Mouse (Mus musculus): ENCODE measurements around the gene Srsf1. TPM values are rescaled to one million over a fixed set of nuclear protein-coding genes. Genes with fewer than 3 reads are reported as not detected.

The Srsf1 gene
- 413 and 417 TPM in 2 replicates for polyA plus RNA-seq (2016; fragmentation: Nextera tagmentation; extraction: Ambion mirVana)

DNA sequence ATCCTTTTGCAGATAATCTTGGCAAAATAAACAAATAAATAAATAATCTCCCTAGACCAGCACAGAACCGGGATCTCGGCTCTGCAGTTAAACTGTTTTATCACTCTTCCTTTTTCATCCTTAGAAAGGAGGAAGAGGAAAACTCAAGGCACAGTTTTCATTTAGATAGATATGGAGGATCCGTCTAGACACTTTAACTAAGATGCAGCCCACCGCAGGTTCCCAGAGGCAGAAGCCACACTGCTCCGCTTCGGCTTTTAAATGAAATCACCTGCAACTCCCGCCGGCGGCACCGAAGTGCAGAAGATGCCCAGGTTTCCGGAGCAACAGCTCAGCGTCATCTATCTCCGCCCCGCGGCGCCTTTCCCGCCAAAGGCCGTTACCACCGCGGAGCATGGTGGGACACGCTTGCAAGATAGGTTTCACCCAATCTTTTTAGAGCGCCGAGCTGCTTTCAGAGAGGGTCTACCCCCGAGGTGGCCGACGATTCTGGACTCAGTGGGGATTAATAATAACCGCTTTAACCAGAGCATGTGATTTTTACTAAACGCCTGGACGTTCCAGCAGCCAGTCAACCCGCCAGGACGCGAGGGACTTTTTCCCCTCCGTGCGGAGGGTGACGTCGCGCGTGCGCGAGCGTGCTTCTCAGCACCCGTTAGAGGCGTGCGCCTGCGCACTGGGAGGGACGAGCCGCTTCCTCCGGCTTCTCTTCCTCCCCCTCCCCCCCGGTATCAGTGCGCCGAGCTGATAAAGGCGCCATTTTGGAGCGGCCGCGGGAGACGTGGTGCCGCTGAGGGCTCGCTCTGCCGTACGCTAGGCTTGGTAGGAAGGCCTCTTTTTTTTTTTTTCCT, at the start of gene Srsf1:
Gene Srsf1 (plus strand): TSS at position 430 of the 851 bp plus-strand sequence.
- H3K9me3 ChIP-seq (replicated peaks): no peaks in the 10 kb centered on the region
- H3K27ac ChIP-seq (replicated peaks): peak within 1 kb of the TSS; percentile 100
- H3K27me3 ChIP-seq (ENCODE audit: low read depth, poor library complexity, severe bottlenecking): no peaks in the 10 kb centered on the region
- H3K4me1 ChIP-seq: peaks cover 44% of the 10 kb centered on the region
- peaks cover 49% of the 10 kb centered on the region for H3K36me3 ChIP-seq
- H3K4me3 ChIP-seq: peak within 1 kb of the TSS; percentile 94
- DNase-seq (ENCODE audit: low spot score): peak; percentile 99
- under 1% methylated on average over 60 of the region's 60 CpGs for WGBS

DNA sequence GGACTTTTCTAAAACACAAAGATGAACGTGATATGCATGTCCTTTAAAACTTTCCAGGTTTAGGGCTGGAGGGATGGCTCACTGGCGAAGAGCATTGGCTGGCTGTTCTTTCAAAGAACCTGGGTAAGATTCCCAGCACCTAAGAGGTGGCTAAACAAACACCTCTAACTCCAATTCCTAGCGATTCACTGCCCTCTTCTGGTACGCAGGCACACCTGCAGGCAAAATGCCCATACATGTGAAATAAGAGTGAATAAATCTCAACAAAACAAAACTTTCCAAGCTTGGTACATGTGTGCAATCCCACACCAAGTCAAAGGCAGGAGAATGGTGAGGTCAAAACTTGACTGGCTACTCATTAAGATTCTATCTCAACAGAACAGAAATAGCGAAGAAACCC, 47.4 kb upstream of the Srsf1 start:
- Histone ChIP-seq H3K4me1 (no peaks in the 10 kb centered on the region), H3K27me3 (ENCODE audit: low read depth, poor library complexity, severe bottlenecking) (no peaks in the 10 kb centered on the region), H3K9me3 (replicated peaks) (peaks cover 6% of the 10 kb centered on the region; the same call in 1 of the 2 replicates), H3K27ac (replicated peaks) (no peak overlapping the region), H3K4me3 (no peak overlapping the region), H3K36me3 (peaks cover 24% of the 10 kb centered on the region)
- 88% methylated on average over 5 of the region's 5 CpGs for WGBS
- no peak for DNase-seq (ENCODE audit: low spot score)

DNA sequence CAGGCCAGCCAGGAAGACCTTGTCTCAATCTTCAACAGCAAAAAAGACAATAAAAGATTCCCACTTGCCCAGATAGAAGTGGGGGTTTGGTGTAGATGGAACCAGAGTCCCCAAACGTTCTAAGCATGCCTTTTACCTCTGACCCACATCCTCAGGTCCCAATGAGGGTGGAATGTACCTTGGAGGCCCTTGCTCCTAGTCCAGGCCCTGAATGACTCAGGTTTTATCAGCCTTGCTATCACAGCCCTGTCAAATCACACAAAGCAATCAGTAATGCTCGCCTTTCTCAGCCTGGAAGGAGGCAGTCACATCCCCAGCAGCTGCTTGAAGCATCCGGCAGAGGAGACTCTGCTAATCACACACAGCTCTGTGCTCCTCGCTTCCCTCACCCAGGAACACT, 44.4 kb upstream of the Srsf1 start:
- H3K4me3 ChIP-seq: no peak overlapping the region
- peaks cover 24% of the 10 kb centered on the region for H3K36me3 ChIP-seq
- H3K4me1 ChIP-seq: no peaks in the 10 kb centered on the region
- peaks cover 6% of the 10 kb centered on the region; the same call in 1 of the 2 replicates for H3K9me3 ChIP-seq (replicated peaks)
- H3K27ac ChIP-seq (replicated peaks): no peak overlapping the region
- 77% methylated on average over 4 of the region's 4 CpGs for WGBS
- DNase-seq (ENCODE audit: low spot score): no peak
- no peaks in the 10 kb centered on the region for H3K27me3 ChIP-seq (ENCODE audit: low read depth, poor library complexity, severe bottlenecking)

DNA sequence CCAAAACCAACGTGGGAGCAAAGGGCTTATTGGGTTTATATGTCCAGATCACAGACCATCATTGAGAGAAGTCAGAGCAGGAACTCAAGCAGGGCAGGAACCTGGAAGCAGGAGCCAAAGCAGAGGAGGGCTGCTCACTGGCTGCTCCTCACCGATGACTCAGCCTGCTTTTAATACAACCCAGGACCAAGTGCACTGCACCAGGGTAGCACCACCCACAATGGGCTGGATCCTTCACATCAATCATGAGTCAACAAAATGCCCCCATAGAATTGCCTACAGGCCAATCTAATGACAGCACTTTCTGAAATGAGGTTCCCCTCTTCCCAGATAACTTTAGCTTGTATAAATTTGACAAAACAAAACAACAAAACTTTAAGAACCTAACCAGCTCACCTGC, 43.0 kb upstream of the Srsf1 start:
- Histone ChIP-seq H3K27me3 (ENCODE audit: low read depth, poor library complexity, severe bottlenecking) (no peaks in the 10 kb centered on the region), H3K9me3 (replicated peaks) (peaks cover 6% of the 10 kb centered on the region; the same call in 1 of the 2 replicates)

DNA sequence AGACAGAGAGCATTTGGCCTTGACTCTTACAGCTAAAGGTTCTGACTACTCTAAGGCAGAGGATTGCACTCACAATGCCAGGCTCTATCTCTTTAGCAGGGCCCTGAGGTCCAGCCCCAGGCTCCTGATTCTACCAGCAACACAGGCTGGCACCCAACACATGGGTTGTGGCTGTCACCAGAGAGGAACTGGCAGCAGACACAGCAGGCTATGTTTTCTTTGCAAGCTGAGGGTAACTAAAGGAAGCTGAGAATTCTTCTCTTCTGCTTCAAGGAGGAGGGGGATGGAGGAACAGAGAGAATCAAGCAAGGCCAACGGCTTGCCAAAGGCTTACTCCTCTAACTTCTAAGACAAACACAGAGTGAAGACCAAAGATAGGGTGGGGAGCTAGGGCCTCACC, 38.5 kb upstream of the Srsf1 start:
- H3K4me1 ChIP-seq: peaks cover 15% of the 10 kb centered on the region
- no peaks in the 10 kb centered on the region for H3K36me3 ChIP-seq
- 74% methylated on average over 1 of the region's 1 CpGs for WGBS

More for the DNA sequence above, 43.0 kb upstream of the Srsf1 start:
- Histone ChIP-seq H3K27ac (replicated peaks) (no peak overlapping the region), H3K36me3 (peaks cover 20% of the 10 kb centered on the region), H3K4me3 (no peak overlapping the region), H3K4me1 (no peaks in the 10 kb centered on the region)
- no peak for DNase-seq (ENCODE audit: low spot score)
- 77% methylated on average over 2 of the region's 2 CpGs for WGBS

DNA sequence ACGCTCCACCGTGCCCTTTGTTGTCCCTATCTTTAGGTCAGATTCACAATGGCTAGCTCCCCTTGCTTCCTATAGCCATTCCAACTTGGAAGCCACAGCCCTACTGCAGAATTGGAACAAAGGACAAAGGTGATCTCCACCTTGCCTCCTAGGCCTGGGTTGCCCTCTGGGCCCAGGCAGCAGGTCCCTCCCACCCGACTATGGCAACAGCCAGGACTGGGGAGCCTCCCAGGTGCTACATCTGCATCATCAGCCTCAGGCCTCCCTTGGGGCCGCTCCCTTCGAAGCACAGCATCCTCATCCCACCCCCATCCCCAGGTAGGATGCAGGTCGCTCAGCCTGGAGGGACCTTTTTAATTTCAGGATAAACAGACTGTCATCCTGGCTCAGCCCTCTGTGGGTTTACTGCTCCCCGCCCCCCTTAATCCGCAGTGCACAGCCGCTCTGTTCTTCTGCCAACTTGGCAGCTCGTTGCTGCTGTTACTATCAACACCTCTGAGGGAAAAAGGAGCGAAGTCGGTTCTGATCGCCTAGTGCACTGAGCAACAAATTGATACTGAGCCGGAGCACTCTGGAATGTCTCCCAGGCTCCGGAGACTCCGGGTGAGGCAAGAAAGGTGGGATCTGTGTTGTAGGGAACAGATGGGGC, 37.5 kb upstream of the Srsf1 start:
- Histone ChIP-seq H3K4me1 (peaks cover 15% of the 10 kb centered on the region), H3K27me3 (ENCODE audit: low read depth, poor library complexity, severe bottlenecking) (peaks cover 3% of the 10 kb centered on the region; the same call in 1 of the 2 replicates), H3K9me3 (replicated peaks) (no peaks in the 10 kb centered on the region), H3K4me3 (peak overlapping the region; percentile 21; the same call in 1 of the 2 replicates), H3K36me3 (no peaks in the 10 kb centered on the region), H3K27ac (replicated peaks) (peak overlapping the region; percentile 64; the same call in 1 of the 2 replicates)
- whole genome bisulfite sequencing: 23% methylated on average over 16 of the region's 16 CpGs
- no peak for DNase-seq (ENCODE audit: low spot score)

More for the DNA sequence above, 38.5 kb upstream of the Srsf1 start:
- Histone ChIP-seq H3K27me3 (ENCODE audit: low read depth, poor library complexity, severe bottlenecking) (peaks cover 3% of the 10 kb centered on the region; the same call in 1 of the 2 replicates), H3K27ac (replicated peaks) (no peak overlapping the region), H3K4me3 (no peak overlapping the region), H3K9me3 (replicated peaks) (no peaks in the 10 kb centered on the region)
- no peak for DNase-seq (ENCODE audit: low spot score)

DNA sequence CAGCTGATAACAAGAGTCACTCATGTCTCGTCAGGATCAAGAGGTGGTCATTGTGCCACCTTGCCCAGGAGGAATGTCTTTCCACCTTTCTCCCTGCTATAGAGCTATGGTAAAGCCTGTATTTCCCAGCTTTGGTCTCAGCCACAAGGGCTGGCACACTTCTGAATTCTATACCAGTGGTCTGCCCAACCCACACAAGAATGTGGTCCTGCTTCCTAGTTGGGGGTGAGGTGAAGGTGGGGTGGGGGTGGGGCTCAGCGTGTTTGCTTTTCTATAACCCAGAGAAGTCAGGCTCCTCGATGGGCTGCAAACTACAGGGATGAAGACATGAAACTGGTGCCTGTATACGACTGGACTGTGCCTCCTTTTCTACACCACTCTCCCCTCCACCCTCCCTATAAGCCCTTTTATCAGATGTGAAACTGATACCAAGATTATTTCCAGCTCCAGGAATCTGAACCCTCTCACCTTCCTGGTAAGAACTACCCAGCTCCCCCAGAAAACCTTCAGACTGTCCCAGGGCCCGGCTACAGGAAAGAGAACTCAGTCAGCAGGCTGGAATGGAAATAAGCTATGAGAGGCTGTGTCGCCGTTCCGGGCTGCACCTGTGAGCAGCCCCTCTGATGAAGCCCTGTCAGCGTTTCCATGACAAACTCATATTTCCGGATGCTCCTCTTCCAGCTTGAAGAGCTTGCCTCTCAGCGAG, 35.8 kb upstream of the Srsf1 start:
- H3K4me1 ChIP-seq: peaks cover 15% of the 10 kb centered on the region
- DNase-seq (ENCODE audit: low spot score): no peak
- no peaks in the 10 kb centered on the region for H3K36me3 ChIP-seq
- H3K27ac ChIP-seq (replicated peaks): no peak overlapping the region
- peaks cover 3% of the 10 kb centered on the region; the same call in 1 of the 2 replicates for H3K27me3 ChIP-seq (ENCODE audit: low read depth, poor library complexity, severe bottlenecking)
- H3K9me3 ChIP-seq (replicated peaks): no peaks in the 10 kb centered on the region
- no peak overlapping the region for H3K4me3 ChIP-seq
- WGBS: 84% methylated on average over 11 of the region's 11 CpGs

DNA sequence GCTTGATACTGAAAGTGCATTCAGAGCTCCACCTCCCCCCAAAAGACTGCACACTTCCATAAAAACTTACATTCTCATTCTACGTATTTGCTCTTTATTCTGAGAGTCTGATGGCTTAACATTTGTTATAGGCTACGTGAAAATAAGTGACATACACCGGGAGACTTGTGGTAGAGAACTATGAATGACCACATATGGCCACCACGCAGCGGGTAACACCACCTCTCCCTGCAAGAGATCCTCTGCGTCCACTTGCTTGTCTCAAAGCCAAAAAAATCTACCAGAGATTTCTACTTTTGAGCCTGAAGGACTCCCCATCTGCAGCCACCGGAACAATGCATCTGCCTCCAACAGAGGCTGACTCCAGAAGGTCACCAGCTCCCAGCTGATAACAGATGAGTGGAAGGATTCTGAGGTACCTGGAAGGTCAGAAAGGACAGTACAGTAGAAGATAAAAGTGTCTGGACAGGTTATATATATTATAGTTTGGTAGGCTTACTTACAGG, 35.2 kb upstream of the Srsf1 start:
- no peak for DNase-seq (ENCODE audit: low spot score)
- WGBS: 93% methylated on average over 7 of the region's 7 CpGs
- H3K27me3 ChIP-seq (ENCODE audit: low read depth, poor library complexity, severe bottlenecking): peaks cover 3% of the 10 kb centered on the region; the same call in 1 of the 2 replicates
- no peaks in the 10 kb centered on the region for H3K36me3 ChIP-seq
- no peak overlapping the region for H3K4me3 ChIP-seq
- peaks cover 15% of the 10 kb centered on the region for H3K4me1 ChIP-seq
- H3K9me3 ChIP-seq (replicated peaks): no peaks in the 10 kb centered on the region
- no peak overlapping the region for H3K27ac ChIP-seq (replicated peaks)

DNA sequence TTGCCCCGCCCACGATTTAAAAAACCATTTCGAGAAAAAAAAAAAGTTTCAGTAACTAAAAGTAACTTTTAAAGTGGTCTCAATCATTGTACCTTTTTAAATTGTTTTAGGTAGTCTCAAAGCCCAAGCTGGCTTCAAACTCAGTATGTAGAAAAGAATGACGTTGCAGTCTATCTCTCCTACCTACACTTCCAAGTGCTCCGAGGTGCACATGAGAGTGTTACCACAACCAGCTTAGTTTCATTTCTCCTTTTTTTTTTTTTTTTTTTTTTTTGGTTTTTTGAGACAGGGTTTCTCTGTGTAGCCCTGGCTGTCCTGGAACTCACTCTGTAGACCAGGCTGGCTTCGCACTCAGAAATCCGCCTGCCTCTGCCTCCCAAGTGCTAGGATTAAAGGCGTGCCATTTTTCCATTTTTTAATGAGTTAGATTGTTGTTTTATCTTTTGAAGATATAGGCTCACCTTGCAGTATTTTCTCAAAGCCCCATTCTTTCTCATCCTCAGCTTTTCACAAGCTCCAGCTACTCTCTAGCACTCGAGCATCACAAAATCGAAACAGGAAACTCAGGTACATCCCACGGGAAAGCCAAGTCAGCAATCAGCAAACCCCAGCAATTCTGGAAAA, 34.4 kb upstream of the Srsf1 start:
- H3K4me3 ChIP-seq: no peak overlapping the region
- WGBS: 93% methylated on average over 11 of the region's 11 CpGs
- H3K9me3 ChIP-seq (replicated peaks): no peaks in the 10 kb centered on the region
- H3K27me3 ChIP-seq (ENCODE audit: low read depth, poor library complexity, severe bottlenecking): peaks cover 3% of the 10 kb centered on the region; the same call in 1 of the 2 replicates
- DNase-seq (ENCODE audit: low spot score): no peak
- no peak overlapping the region for H3K27ac ChIP-seq (replicated peaks)
- peaks cover 15% of the 10 kb centered on the region for H3K4me1 ChIP-seq
- no peaks in the 10 kb centered on the region for H3K36me3 ChIP-seq

DNA sequence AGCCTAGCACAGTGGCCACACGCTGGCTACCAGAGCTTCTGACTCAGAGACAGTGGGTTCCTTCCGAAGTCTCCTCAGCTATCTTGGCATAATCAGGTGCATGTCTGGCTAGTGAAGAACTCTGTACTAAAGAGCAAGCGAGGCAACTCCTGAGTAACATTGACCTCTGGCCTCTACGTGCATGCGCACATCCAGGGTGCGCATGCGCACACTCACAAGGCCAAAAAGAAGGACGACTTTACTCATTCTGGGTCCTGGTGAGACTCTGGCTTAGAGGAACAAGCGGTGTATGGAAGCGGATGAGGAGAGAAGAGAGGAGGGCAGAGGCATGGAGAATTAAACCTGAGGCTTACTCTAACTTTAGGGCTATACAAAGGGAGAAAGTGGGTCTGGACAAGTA, 33.5 kb upstream of the Srsf1 start:
- WGBS: 92% methylated on average over 10 of the region's 10 CpGs
- Histone ChIP-seq H3K27ac (replicated peaks) (no peak overlapping the region), H3K4me1 (peaks cover 15% of the 10 kb centered on the region), H3K36me3 (no peaks in the 10 kb centered on the region), H3K4me3 (no peak overlapping the region), H3K9me3 (replicated peaks) (no peaks in the 10 kb centered on the region), H3K27me3 (ENCODE audit: low read depth, poor library complexity, severe bottlenecking) (peaks cover 3% of the 10 kb centered on the region; the same call in 1 of the 2 replicates)
- no peak for DNase-seq (ENCODE audit: low spot score)

DNA sequence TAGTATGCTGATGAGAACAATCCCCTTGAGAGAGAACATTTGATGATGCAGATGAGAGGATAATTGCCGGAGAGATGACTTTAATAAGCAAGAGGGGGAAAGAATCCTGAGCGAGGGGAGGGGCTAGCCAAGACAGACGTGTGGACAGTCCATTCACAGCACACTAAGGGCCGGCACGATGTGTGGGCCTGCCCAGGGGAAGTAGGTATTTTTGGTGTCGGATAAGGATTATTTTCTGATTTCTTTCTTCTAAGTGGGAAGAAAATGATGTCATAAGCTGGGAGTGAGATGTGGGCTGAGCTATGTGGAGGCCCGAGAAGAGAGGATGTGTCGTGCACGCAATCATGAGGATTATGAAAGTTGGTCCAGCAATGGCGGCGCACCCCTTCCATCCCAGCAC, 32.0 kb upstream of the Srsf1 start:
- H3K9me3 ChIP-seq (replicated peaks): no peaks in the 10 kb centered on the region
- H3K4me3 ChIP-seq: no peak overlapping the region
- no peaks in the 10 kb centered on the region for H3K36me3 ChIP-seq
- H3K27ac ChIP-seq (replicated peaks): no peak overlapping the region
- no peaks in the 10 kb centered on the region for H3K27me3 ChIP-seq (ENCODE audit: low read depth, poor library complexity, severe bottlenecking)
- H3K4me1 ChIP-seq: peaks cover 6% of the 10 kb centered on the region
- DNase-seq (ENCODE audit: low spot score): no peak
- 92% methylated on average over 11 of the region's 11 CpGs for WGBS

DNA sequence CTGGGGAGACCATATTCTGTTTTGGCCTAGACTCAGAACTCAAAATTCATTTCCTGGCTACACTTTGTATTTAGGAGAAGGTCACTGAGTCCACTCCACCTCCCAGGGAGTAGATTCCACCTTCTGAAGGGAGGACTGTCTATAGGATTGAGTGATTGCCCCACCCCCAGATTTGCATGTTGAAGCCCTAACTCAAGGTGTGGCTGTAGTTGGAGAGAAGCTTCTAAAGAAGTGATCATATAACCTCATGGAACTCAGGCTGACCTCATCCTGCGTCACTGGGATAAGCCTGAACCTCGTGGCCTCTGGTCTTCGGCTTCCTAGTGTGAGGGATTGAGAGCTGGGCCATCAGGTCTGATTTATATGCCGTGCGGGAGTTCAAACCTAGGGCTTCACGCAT, 31.4 kb upstream of the Srsf1 start:
- DNase-seq (ENCODE audit: low spot score): no peak
- H3K9me3 ChIP-seq (replicated peaks): no peaks in the 10 kb centered on the region
- no peaks in the 10 kb centered on the region for H3K36me3 ChIP-seq
- 86% methylated on average over 6 of the region's 6 CpGs for WGBS
- no peaks in the 10 kb centered on the region for H3K27me3 ChIP-seq (ENCODE audit: low read depth, poor library complexity, severe bottlenecking)
- H3K4me3 ChIP-seq: no peak overlapping the region
- H3K27ac ChIP-seq (replicated peaks): no peak overlapping the region
- H3K4me1 ChIP-seq: peaks cover 5% of the 10 kb centered on the region; the same call in 1 of the 2 replicates

Measured in midbrain, embryonic 10.5 days (tissue).